Mouse (Mus musculus) E14TG2a.4 (cell line): ENCODE data around the gene Poldip2.

Experiments used
- H3K27me3 ChIP-seq: 2 replicates; pipeline ENCODE4 v1.6.1; 2014; ENCODE audit warnings: low read length, control low read depth; ENCODE audit not compliant: insufficient read depth
- H3K36me3 ChIP-seq: 2 replicates; pipeline ENCODE4 v1.6.1; 2014; ENCODE audit warnings: low read length, control low read depth; ENCODE audit not compliant: insufficient read depth
- H3K4me1 ChIP-seq: replicated peaks from 2 replicates; pipeline ENCODE4 v1.6.1; 2014; ENCODE audit warnings: low read depth, low read length, control low read depth
- H3K4me3 ChIP-seq: replicated peaks from 2 replicates; pipeline ENCODE4 v1.5.1; 2014; ENCODE audit warnings: mild to moderate bottlenecking, low read length
- H3K9me3 ChIP-seq: 2 replicates; pipeline ENCODE4 v1.6.1; 2014; ENCODE audit warnings: low read length, control low read depth
- CTCF ChIP-seq: conservative IDR thresholded peaks from 2 replicates; pipeline ENCODE4 v1.5.1; 2014; ENCODE audit warnings: low read length
- NANOG ChIP-seq: IDR thresholded peaks from 2 replicates; pipeline ENCODE4 v1.6.1; 2014; ENCODE audit warnings: borderline replicate concordance, low read length, mixed read lengths
- POU5F1 ChIP-seq: IDR thresholded peaks from 2 replicates; pipeline ENCODE4 v1.6.1; 2014; ENCODE audit warnings: low read length, borderline replicate concordance

Gene Poldip2

GRCm38 (mm10) chr11:78512025-78512957 is at the start of gene Poldip2, which contains the start of gene Tmem199:
Gene Poldip2, plus strand, starts transcription at chr11:78512193.
Gene Tmem199, minus strand, starts transcription at chr11:78512172.
- Histone ChIP-seq H3K27me3 (no peaks in the 10 kb centered on the region), H3K4me3 (peak within 1 kb of the TSS; percentile 95), H3K36me3 (peaks cover 71% of the 10 kb centered on the region), H3K9me3 (no peaks in the 10 kb centered on the region), H3K4me1 (peaks cover 46% of the 10 kb centered on the region)
- no peak for TF ChIP-seq POU5F1

GRCm38 (mm10) chr11:78462669-78463068 is 49.3 kb upstream of the Poldip2 start:
- no peaks in the 10 kb centered on the region; the same call in 1 of the 2 replicates for H3K27me3 ChIP-seq
- H3K36me3 ChIP-seq, result no peaks in the 10 kb centered on the region
- no peaks in the 10 kb centered on the region for H3K9me3 ChIP-seq
- H3K4me3 ChIP-seq, result no peak overlapping the region
- H3K4me1 ChIP-seq, result peaks cover 45% of the 10 kb centered on the region
- TF ChIP-seq CTCF, result no peak
- no peak for TF ChIP-seq POU5F1
- TF ChIP-seq NANOG, result no peak

GRCm38 (mm10) chr11:78463286-78464036 is 48.5 kb upstream of the Poldip2 start:
- TF ChIP-seq CTCF (no peak), POU5F1 (no peak), NANOG (no peak)
- Histone ChIP-seq H3K36me3 (peaks cover 5% of the 10 kb centered on the region), H3K9me3 (no peaks in the 10 kb centered on the region), H3K4me3 (no peak overlapping the region), H3K4me1 (peaks cover 45% of the 10 kb centered on the region), H3K27me3 (no peaks in the 10 kb centered on the region; the same call in 1 of the 2 replicates)

GRCm38 (mm10) chr11:78465116-78465515 is 46.9 kb upstream of the Poldip2 start:
- no peaks in the 10 kb centered on the region for H3K9me3 ChIP-seq
- H3K4me3 ChIP-seq, result peak overlapping the region; percentile 94
- peaks cover 18% of the 10 kb centered on the region for H3K36me3 ChIP-seq
- H3K4me1 ChIP-seq, result peaks cover 40% of the 10 kb centered on the region
- no peaks in the 10 kb centered on the region; the same call in 1 of the 2 replicates for H3K27me3 ChIP-seq
- TF ChIP-seq CTCF (no peak), NANOG (no peak), POU5F1 (no peak)

- H3K4me1 ChIP-seq, result peaks cover 40% of the 10 kb centered on the region
- TF ChIP-seq POU5F1 (no peak), NANOG (no peak), CTCF (no peak)
Observed at GRCm38 (mm10) chr11:78465568-78466180, 46.3 kb upstream of the Poldip2 start, which contains the start of gene Slc46a1. Gene Slc46a1, plus strand, starts transcription at chr11:78465697.

GRCm38 (mm10) chr11:78466242-78466912 is 45.6 kb upstream of the Poldip2 start:
- H3K36me3 ChIP-seq, result peaks cover 29% of the 10 kb centered on the region
- H3K27me3 ChIP-seq, result no peaks in the 10 kb centered on the region; the same call in 1 of the 2 replicates
- TF ChIP-seq CTCF (no peak), POU5F1 (no peak), NANOG (no peak)
- no peaks in the 10 kb centered on the region for H3K9me3 ChIP-seq
- H3K4me1 ChIP-seq, result peaks cover 40% of the 10 kb centered on the region
- peak overlapping the region; percentile 94 for H3K4me3 ChIP-seq

More at GRCm38 (mm10) chr11:78465568-78466180, 46.3 kb upstream of the Poldip2 start, which contains the start of gene Slc46a1:
- no peaks in the 10 kb centered on the region for H3K9me3 ChIP-seq
- no peaks in the 10 kb centered on the region; the same call in 1 of the 2 replicates for H3K27me3 ChIP-seq
- peaks cover 22% of the 10 kb centered on the region for H3K36me3 ChIP-seq
- H3K4me3 ChIP-seq, result peak within 1 kb of the TSS; percentile 94

- H3K27me3 ChIP-seq, result no peaks in the 10 kb centered on the region; the same call in 1 of the 2 replicates
- peaks cover 36% of the 10 kb centered on the region for H3K36me3 ChIP-seq
- no peak overlapping the region for H3K4me3 ChIP-seq
- TF ChIP-seq POU5F1 (no peak), NANOG (no peak)
- no peaks in the 10 kb centered on the region for H3K9me3 ChIP-seq
- H3K4me1 ChIP-seq, result peaks cover 40% of the 10 kb centered on the region
Observed at GRCm38 (mm10) chr11:78467515-78467914, 44.5 kb upstream of the Poldip2 start.

- Histone ChIP-seq H3K36me3 (peaks cover 36% of the 10 kb centered on the region), H3K9me3 (no peaks in the 10 kb centered on the region), H3K27me3 (no peaks in the 10 kb centered on the region; the same call in 1 of the 2 replicates), H3K4me1 (peaks cover 37% of the 10 kb centered on the region), H3K4me3 (no peak overlapping the region)
- TF ChIP-seq NANOG, result no peak
- no peak for TF ChIP-seq POU5F1
- no peak for TF ChIP-seq CTCF
Observed at GRCm38 (mm10) chr11:78467932-78468331, 44.1 kb upstream of the Poldip2 start.
